Mouse (Mus musculus): ENCODE measurements at regions not wholly inside any gene's neighbourhood (a gene's known extent, or its start where the extent isn't known, plus 50 kb on each side); places are given as distances from the start of the nearest gene placed in this dataset.

GRCm38 (mm10) chr17:84010492-84011060 is 162.8 kb upstream of the Haao start:
- TF ChIP-seq CTCF (IDR thresholded peaks at IDR 0.05; ENCODE audit: borderline replicate concordance, insufficient read depth, low read length) (no peak), POLR2A (IDR thresholded peaks at IDR 0.05; ENCODE audit: low read depth, low read length) (no peak)

All from embryonic fibroblast, embryonic 13.5 days (primary cell).